Mouse (Mus musculus): ENCODE measurements around the gene Slc25a34. TPM values are rescaled to one million over a fixed set of nuclear protein-coding genes. Genes with fewer than 3 reads are reported as not detected.
A peak's percentile ranks its signal among the peaks of the same experiment; 100 is the strongest.

Slc25a34 gene
- polyA plus RNA-seq, 1 experiment, result 5.6 TPM

DNA sequence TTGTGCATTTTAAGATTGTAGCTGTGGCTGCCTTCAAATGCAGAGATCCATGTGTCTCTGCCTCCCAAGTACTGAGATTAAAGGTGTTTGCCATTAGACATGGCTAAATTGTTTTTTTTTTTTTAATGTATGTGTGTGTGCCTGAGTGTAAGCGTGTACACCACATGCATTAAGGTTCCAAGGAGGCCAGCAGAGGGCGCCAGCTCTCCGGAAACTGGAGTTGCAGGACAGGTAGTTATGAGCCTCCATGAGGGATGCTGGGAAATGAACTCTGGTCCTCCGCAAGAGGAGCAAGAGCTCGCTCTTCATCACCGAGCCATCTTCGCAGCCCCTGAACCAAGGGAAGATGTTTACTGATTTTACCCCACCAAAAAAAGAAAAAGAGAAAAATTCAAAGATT, 46.7 kb downstream of the Slc25a34 start:
- Histone ChIP-seq H3K4me3 (replicated peaks; ENCODE audit: control insufficient read depth, low read depth, low read length) (no peak overlapping the region), H3K27ac (ENCODE audit: control insufficient read depth, insufficient read depth, low read depth, low read length, poor library complexity) (no peak overlapping the region), H3K4me1 (ENCODE audit: control insufficient read depth, insufficient read depth, low read length) (peaks cover 6% of the 10 kb centered on the region; the same call in 1 of the 2 replicates)
- TF ChIP-seq CTCF (IDR thresholded peaks at IDR 0.05; ENCODE audit: control insufficient read depth, insufficient read depth, low read length) (peak; percentile 40; the same call in 1 of the 2 replicates), POLR2A (IDR thresholded peaks at IDR 0.05; ENCODE audit: borderline replicate concordance, control insufficient read depth, low read depth, low read length) (no peak)
- WGBS, result 85% methylated on average over 7 of the region's 7 CpGs

GRCm38 (mm10) chr4:141576404-141576803, 47.2 kb downstream of the Slc25a34 start:
- Histone ChIP-seq H3K4me1 (ENCODE audit: control insufficient read depth, insufficient read depth, low read length) (peaks cover 7% of the 10 kb centered on the region; the same call in 1 of the 2 replicates), H3K27ac (ENCODE audit: control insufficient read depth, insufficient read depth, low read depth, low read length, poor library complexity) (no peak overlapping the region), H3K4me3 (replicated peaks; ENCODE audit: control insufficient read depth, low read depth, low read length) (no peak overlapping the region)
- TF ChIP-seq POLR2A (IDR thresholded peaks at IDR 0.05; ENCODE audit: borderline replicate concordance, control insufficient read depth, low read depth, low read length) (no peak), CTCF (IDR thresholded peaks at IDR 0.05; ENCODE audit: control insufficient read depth, insufficient read depth, low read length) (no peak)
- 71% methylated on average over 11 of the region's 11 CpGs for WGBS

DNA sequence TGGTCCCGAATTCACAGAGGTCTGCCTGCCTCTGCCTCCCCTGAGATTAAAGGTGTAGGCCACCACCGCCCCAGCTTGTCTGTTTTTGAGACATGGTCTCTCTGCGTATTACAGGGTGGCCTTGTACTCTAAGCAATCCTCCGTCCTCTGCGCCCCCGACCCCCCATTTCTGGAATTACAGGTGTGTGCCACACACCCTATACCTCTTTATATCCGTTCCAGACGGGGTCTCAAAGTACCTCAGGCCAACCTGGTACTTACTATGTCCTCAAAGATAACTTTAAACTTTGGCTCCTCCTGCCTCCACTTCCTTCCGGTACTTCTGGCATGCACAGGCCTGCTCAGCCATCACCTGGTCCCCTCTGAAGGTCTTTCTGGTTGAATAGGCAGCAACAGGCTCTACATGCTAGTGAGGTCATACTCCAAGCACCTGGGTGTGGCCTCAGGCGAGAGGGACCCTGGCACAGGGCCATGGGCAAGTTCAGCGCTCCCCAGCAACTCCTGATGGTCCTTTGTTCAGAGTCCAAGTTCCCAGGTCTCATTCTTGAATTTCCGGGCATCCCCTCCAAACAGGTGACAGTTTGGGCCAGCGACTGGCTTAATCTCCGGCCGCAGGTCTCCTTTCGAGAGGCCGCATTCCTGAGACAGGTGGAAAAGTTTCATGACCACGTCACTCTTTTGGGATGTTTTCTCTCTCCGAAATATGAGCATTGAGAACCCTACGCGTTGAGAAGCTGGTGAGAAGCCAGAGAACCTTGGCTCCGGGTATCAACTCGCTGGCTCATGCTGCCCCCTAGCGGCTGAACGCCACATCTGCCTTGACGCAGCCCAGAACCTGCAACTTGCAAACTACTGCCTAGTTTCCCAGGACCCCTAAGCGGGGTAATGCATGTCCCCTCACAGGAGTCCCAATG, 48.6 kb downstream of the Slc25a34 start:
- Histone ChIP-seq H3K27ac (ENCODE audit: control insufficient read depth, insufficient read depth, low read depth, low read length, poor library complexity) (0 out of 2 replicates have a peak overlapping the region, but pooled peaks have one; percentile 1), H3K4me3 (replicated peaks; ENCODE audit: control insufficient read depth, low read depth, low read length) (no peak overlapping the region), H3K4me1 (ENCODE audit: control insufficient read depth, insufficient read depth, low read length) (peaks cover 8% of the 10 kb centered on the region; the same call in 1 of the 2 replicates)
- 37% methylated on average over 27 of the region's 27 CpGs for WGBS
- TF ChIP-seq POLR2A (IDR thresholded peaks at IDR 0.05; ENCODE audit: borderline replicate concordance, control insufficient read depth, low read depth, low read length) (no peak), CTCF (IDR thresholded peaks at IDR 0.05; ENCODE audit: control insufficient read depth, insufficient read depth, low read length) (peak; percentile 96)

GRCm38 (mm10) chr4:141573359-141573966, 50.2 kb downstream of the Slc25a34 start:
- TF ChIP-seq CTCF (IDR thresholded peaks at IDR 0.05; ENCODE audit: control insufficient read depth, insufficient read depth, low read length) (no peak), POLR2A (IDR thresholded peaks at IDR 0.05; ENCODE audit: borderline replicate concordance, control insufficient read depth, low read depth, low read length) (no peak)
- no peak overlapping the region for H3K4me3 ChIP-seq (replicated peaks; ENCODE audit: control insufficient read depth, low read depth, low read length)
- H3K27ac ChIP-seq (ENCODE audit: control insufficient read depth, insufficient read depth, low read depth, low read length, poor library complexity), result peak overlapping the region; percentile 73
- 18% methylated on average over 6 of the region's 6 CpGs for WGBS
- peaks cover 8% of the 10 kb centered on the region; the same call in 1 of the 2 replicates for H3K4me1 ChIP-seq (ENCODE audit: control insufficient read depth, insufficient read depth, low read length)

GRCm38 (mm10) chr4:141572668-141573358, 50.8 kb downstream of the Slc25a34 start:
- 28% methylated on average over 7 of the region's 7 CpGs for WGBS
- Histone ChIP-seq H3K4me3 (replicated peaks; ENCODE audit: control insufficient read depth, low read depth, low read length) (peak overlapping the region; percentile 21), H3K27ac (ENCODE audit: control insufficient read depth, insufficient read depth, low read depth, low read length, poor library complexity) (peak overlapping the region; percentile 73), H3K4me1 (ENCODE audit: control insufficient read depth, insufficient read depth, low read length) (peaks cover 8% of the 10 kb centered on the region; the same call in 1 of the 2 replicates)
- TF ChIP-seq CTCF (IDR thresholded peaks at IDR 0.05; ENCODE audit: control insufficient read depth, insufficient read depth, low read length), result no peak
- TF ChIP-seq POLR2A (IDR thresholded peaks at IDR 0.05; ENCODE audit: borderline replicate concordance, control insufficient read depth, low read depth, low read length), result no peak

GRCm38 (mm10) chr4:141571934-141572333, 51.7 kb downstream of the Slc25a34 start:
- Histone ChIP-seq H3K4me1 (ENCODE audit: control insufficient read depth, insufficient read depth, low read length) (peaks cover 8% of the 10 kb centered on the region; the same call in 1 of the 2 replicates), H3K27ac (ENCODE audit: control insufficient read depth, insufficient read depth, low read depth, low read length, poor library complexity) (peak overlapping the region; percentile 73; the same call in 1 of the 2 replicates), H3K4me3 (replicated peaks; ENCODE audit: control insufficient read depth, low read depth, low read length) (no peak overlapping the region)
- 66% methylated on average over 10 of the region's 10 CpGs for WGBS
- TF ChIP-seq POLR2A (IDR thresholded peaks at IDR 0.05; ENCODE audit: borderline replicate concordance, control insufficient read depth, low read depth, low read length), result no peak
- no peak for TF ChIP-seq CTCF (IDR thresholded peaks at IDR 0.05; ENCODE audit: control insufficient read depth, insufficient read depth, low read length)

GRCm38 (mm10) chr4:141571337-141571739, 52.3 kb downstream of the Slc25a34 start:
- WGBS, result 16% methylated on average over 6 of the region's 6 CpGs
- peak overlapping the region; percentile 83 for H3K27ac ChIP-seq (ENCODE audit: control insufficient read depth, insufficient read depth, low read depth, low read length, poor library complexity)

More at GRCm38 (mm10) chr4:141571337-141571739, 52.3 kb downstream of the Slc25a34 start:
- TF ChIP-seq POLR2A (IDR thresholded peaks at IDR 0.05; ENCODE audit: borderline replicate concordance, control insufficient read depth, low read depth, low read length) (no peak), CTCF (IDR thresholded peaks at IDR 0.05; ENCODE audit: control insufficient read depth, insufficient read depth, low read length) (no peak)
- peak overlapping the region; percentile 22 for H3K4me3 ChIP-seq (replicated peaks; ENCODE audit: control insufficient read depth, low read depth, low read length)
- peaks cover 8% of the 10 kb centered on the region; the same call in 1 of the 2 replicates for H3K4me1 ChIP-seq (ENCODE audit: control insufficient read depth, insufficient read depth, low read length)

Measured in bone marrow, adult 2 months (tissue).